Mouse (Mus musculus) heart, embryonic 10.5 days (tissue): Measurements from ENCODE around the gene Cntnap2. TPM values are rescaled to one million over a fixed set of nuclear protein-coding genes. Genes with fewer than 3 reads are reported as not detected.

Experiments used
- DNase-seq: peaks from one replicate; pipeline ENCODE4 v3.0.0-alpha.2; 2017; ENCODE audit warnings: low spot score
- H3K27ac ChIP-seq: fragments of 300-500 bp; sonication (generic); 2 replicates; pipeline ENCODE4 v1.5.1; 2016; ENCODE audit warnings: mild to moderate bottlenecking
- H3K27me3 ChIP-seq: fragments of 300-500 bp; sonication (generic); 2 replicates; pipeline ENCODE4 v1.6.1; 2016; ENCODE audit warnings: mild to moderate bottlenecking; ENCODE audit not compliant: poor library complexity, insufficient read depth, severe bottlenecking
- H3K36me3 ChIP-seq: fragments of 300-500 bp; sonication (generic); 2 replicates; pipeline ENCODE4 v1.6.1; 2016; ENCODE audit warnings: mild to moderate bottlenecking, moderate library complexity
- H3K4me1 ChIP-seq: fragments of 300-500 bp; sonication (generic); 2 replicates; pipeline ENCODE4 v1.6.1; 2016; ENCODE audit warnings: mild to moderate bottlenecking
- H3K4me3 ChIP-seq: fragments of 300-500 bp; sonication (generic); 2 replicates; pipeline ENCODE4 v1.5.1; 2016; ENCODE audit warnings: mild to moderate bottlenecking, moderate library complexity
- H3K9me3 ChIP-seq: fragments of 300-500 bp; sonication (generic); 2 replicates; pipeline ENCODE4 v1.6.1; 2016; ENCODE audit warnings: mild to moderate bottlenecking, moderate library complexity
- WGBS: fragments of 180-500 bp; shearing (Covaris S2); methylation state at CpG from one replicate; pipeline ENCODE4 v1.1.7; 2016; 5-methylcytosine and 5-hydroxymethylcytosine counted together
- polyA plus RNA-seq: library from polyadenylated mRNA; unstranded; fragments of >200 nt; fragmentation: Nextera tagmentation; extraction: Ambion mirVana; gene quantifications from 2 replicates; pipeline ENCODE4 v1.2.1, GENCODE M21; 2016

Cntnap2 gene
- polyA plus RNA-seq, 1 experiment from 2014 or later: 1.4 TPM

DNA sequence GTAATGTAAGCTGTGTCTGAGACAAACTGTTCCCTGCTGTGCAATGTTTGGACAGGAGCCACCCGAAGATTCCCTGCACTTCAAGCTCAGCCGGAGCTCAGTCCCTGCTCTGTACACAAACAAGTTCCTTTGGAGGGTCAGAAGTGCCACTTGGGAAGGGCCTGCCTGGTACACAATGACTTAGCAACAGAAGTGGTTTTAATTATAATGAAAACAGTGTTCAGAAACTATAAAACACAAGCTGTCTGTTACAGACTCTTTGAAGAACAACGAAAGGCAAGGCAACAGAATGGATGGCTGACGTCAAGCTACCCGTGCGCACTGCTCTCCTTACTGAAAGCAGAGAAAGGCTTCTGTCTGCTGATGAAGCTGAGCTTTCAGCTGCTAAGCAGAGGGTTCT lies 2259.5 kb downstream of the Cntnap2 start:
- WGBS: 21% methylated on average over 6 of the region's 6 CpGs
- Histone ChIP-seq H3K4me3 (no peak overlapping the region), H3K36me3 (no peaks in the 10 kb centered on the region), H3K9me3 (no peaks in the 10 kb centered on the region), H3K27ac (peak overlapping the region; percentile 57), H3K4me1 (peaks cover 14% of the 10 kb centered on the region), H3K27me3 (no peaks in the 10 kb centered on the region)
- DNase-seq: no peak

DNA sequence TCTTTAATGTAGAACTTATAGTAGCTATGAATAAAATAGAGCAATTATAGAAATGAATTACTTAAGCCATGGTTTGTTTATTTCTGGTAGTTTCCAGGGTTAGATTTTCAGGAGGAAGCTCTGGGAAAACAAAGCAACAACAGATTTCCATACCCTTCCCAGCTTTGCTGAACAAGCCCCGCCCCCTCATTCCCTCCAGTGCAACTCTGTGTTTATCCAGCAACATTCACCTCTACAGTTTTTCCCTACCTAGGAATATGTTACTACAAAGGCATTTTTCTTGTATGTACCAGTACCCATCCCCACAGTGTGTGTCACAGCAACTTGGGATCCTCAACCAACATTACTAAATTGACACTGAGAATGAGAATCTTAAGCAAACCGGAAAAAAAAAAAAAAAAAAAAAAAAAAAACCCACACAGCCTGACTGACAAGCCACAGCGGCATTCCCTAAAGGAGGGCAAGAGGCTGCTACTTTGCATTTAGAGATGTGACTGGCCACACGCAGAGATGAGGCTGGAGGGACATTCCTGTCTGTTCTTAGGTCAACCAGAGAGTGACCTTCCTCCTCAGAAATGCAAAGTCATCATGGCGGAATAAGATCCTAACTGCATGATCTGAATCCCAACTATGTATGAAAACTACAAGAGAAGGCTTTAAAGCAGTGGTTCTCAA lies 2260.3 kb downstream of the Cntnap2 start:
- DNase-seq: no peak
- Histone ChIP-seq H3K4me3 (peak overlapping the region; percentile 24; the same call in 1 of the 2 replicates), H3K9me3 (no peaks in the 10 kb centered on the region), H3K27me3 (no peaks in the 10 kb centered on the region), H3K27ac (peak overlapping the region; percentile 63; the same call in 1 of the 2 replicates), H3K4me1 (peaks cover 14% of the 10 kb centered on the region), H3K36me3 (no peaks in the 10 kb centered on the region)
- 15% methylated on average over 5 of the region's 5 CpGs for WGBS

DNA sequence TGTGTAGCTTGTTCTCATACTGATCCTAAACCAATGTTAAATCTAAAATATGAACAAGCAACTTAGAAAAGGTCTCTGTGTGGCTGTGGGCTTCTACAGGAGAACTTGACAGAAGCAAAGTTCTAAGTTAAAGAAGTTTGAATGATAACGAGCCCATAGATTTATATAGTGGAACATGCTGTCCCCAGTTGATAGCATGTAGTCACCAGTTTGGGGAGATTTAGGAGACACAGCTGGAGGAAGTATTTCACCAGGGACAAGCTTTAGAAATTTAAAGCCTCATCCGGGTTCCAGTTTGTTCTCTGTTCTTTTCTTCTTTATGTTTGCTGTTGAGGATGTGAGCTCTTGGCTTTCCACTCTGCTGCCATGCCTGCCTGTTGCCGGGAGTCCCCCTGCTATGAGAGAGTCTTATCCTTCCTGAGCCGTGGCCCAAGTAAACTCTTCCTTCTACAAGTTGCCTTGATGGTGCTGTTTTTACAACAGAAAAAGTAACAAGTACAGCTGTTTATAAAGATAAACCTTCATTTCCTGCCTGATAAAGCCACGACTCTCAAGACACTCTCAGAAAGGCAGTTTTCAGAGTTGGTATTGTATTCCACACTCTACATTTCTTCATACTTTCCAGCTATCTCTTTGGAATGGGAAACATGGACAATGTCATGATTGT lies 2264.1 kb downstream of the Cntnap2 start:
- DNase-seq: no peak
- Histone ChIP-seq H3K4me1 (peaks cover 14% of the 10 kb centered on the region), H3K4me3 (no peak overlapping the region), H3K27me3 (no peaks in the 10 kb centered on the region), H3K9me3 (no peaks in the 10 kb centered on the region), H3K27ac (no peak overlapping the region), H3K36me3 (no peaks in the 10 kb centered on the region)
- 47% methylated on average over 5 of the region's 5 CpGs for WGBS

DNA sequence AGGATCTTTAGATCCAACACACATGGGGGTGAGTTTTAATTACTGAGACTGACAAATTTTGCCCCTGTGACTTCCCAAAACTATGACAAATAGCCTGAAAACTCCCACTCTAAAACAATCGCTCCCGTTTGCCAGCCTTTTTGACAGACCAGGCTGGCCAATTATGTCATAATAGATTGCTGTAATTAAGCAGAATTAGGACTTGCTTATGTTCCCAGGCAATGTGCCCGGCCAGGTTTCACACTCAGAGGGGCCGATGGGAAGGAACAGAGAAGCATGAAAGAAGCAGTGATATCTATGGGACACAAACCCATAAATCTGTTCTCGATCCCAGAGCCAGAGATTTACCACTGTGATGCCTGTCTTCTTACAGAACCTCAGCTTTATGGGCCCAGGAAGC lies 2264.7 kb downstream of the Cntnap2 start:
- H3K9me3 ChIP-seq: no peaks in the 10 kb centered on the region
- WGBS: 59% methylated on average over 5 of the region's 5 CpGs

DNA sequence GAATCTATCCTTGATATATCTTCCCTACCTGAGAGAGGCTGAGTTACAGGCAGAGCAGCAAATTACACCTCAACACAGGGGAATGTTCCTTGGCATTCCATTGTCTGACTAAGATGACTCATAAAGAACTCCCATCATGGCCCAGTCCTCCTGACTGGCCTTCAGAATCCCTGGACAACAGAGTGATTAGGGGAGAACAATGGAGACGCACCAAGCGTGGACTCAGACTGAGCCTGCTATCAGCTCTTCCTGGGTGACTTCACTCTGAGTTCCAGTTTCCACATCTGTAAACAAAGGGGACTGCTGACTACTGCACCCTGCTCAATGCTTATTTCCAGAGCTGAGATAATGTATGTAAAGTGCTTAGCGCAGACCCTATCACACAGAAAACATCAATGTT lies 2269.1 kb downstream of the Cntnap2 start:
- Histone ChIP-seq H3K36me3 (no peaks in the 10 kb centered on the region), H3K9me3 (no peaks in the 10 kb centered on the region), H3K27ac (no peak overlapping the region), H3K4me3 (no peak overlapping the region), H3K27me3 (no peaks in the 10 kb centered on the region), H3K4me1 (peaks cover 13% of the 10 kb centered on the region)
- 58% methylated on average over 3 of the region's 3 CpGs for WGBS
- DNase-seq: no peak

More for the DNA sequence above, 2264.7 kb downstream of the Cntnap2 start:
- Histone ChIP-seq H3K27ac (no peak overlapping the region), H3K4me1 (peaks cover 10% of the 10 kb centered on the region), H3K27me3 (no peaks in the 10 kb centered on the region), H3K36me3 (no peaks in the 10 kb centered on the region), H3K4me3 (no peak overlapping the region)
- DNase-seq: no peak

DNA sequence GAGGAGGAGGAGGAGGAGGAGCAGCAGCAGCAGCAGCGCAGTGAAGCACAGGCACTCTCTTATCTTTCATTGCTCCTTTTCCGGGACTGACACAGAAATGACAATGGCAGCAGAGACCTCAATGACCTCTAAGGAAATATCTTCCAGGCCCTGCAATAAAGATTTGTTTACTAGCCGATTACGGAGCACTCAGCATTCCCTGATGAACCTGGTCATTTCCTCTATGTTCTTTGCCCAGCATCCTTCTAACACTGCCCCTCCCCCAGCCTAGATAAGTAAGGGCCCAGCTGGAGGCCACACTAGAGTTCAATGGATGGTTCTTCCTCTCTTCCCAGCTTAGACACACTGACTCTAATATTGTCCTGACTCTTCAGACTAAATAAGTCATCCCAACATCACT lies 2270.1 kb downstream of the Cntnap2 start:
- 7% methylated on average over 4 of the region's 4 CpGs for WGBS
- Histone ChIP-seq H3K27me3 (no peaks in the 10 kb centered on the region), H3K36me3 (no peaks in the 10 kb centered on the region), H3K9me3 (no peaks in the 10 kb centered on the region), H3K27ac (no peak overlapping the region), H3K4me1 (peaks cover 16% of the 10 kb centered on the region), H3K4me3 (no peak overlapping the region)
- DNase-seq: no peak

DNA sequence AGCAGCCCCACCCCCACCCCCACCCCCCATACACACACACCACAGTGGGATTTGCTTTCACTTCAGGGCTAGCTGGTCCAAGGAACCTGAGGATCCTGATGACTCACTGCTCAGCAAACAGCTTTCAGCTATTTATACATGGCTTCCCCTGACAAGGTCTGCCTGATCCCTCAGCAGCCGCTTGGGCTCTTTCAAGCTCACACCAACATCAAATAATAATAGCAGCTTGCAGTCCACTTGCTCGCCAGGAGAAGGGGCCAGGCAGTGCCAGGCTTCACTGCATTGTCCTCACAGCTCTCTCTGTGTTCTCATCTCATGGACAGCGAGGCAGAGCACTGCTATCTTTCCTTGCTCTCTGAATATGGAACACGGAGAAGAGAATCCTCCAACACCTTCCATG lies 2273.9 kb downstream of the Cntnap2 start:
- WGBS: 18% methylated on average over 4 of the region's 4 CpGs
- Histone ChIP-seq H3K27me3 (no peaks in the 10 kb centered on the region), H3K27ac (peak overlapping the region; percentile 75), H3K4me3 (peak overlapping the region; percentile 10; the same call in 1 of the 2 replicates), H3K36me3 (no peaks in the 10 kb centered on the region), H3K4me1 (peaks cover 22% of the 10 kb centered on the region), H3K9me3 (no peaks in the 10 kb centered on the region)
- DNase-seq: peak; percentile 77

DNA sequence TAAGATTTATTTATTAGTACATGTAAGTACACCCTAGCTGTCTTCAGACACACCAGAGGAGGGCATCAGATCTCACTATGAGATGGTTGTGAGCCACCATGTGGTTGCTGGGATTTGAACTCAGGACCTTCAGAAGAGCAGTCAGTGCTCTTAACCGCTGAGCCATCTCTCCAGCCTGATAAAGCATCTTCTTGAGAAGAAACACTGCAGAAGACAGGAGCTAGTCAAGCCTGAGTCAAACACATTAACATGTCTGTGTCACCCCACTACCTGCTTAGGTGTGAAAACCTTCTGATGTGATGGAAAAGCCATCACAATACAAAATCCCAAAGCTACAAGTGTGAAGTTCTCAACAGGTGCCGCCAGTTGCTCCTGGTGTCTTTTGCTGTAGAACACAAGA lies 2275.2 kb downstream of the Cntnap2 start:
- Histone ChIP-seq H3K9me3 (no peaks in the 10 kb centered on the region), H3K27me3 (no peaks in the 10 kb centered on the region), H3K4me1 (peaks cover 28% of the 10 kb centered on the region), H3K4me3 (no peak overlapping the region), H3K27ac (no peak overlapping the region), H3K36me3 (no peaks in the 10 kb centered on the region)
- no peak for DNase-seq
- WGBS: 85% methylated on average over 2 of the region's 2 CpGs

DNA sequence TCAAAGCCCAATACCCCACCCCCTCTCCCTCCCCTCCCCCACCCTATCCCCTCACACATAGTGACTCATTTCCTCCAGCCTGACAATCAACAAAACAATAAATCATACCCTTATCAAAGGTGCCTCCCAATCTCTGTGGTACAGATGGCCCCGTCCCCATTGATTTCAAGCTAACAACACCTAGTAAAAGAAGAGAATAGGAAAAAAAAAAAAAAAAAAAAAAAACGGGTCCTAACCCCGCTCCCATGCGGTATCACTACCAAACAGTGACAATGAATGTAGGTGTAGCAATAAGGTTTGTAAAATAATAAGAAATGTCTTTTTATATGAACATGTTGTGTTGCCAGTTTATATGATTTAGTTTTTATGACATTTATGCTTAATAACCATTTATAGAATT lies 2278.1 kb downstream of the Cntnap2 start:
- Histone ChIP-seq H3K4me3 (no peak overlapping the region), H3K27ac (peak overlapping the region; percentile 70; the same call in 1 of the 2 replicates), H3K4me1 (peaks cover 38% of the 10 kb centered on the region), H3K36me3 (no peaks in the 10 kb centered on the region), H3K9me3 (no peaks in the 10 kb centered on the region), H3K27me3 (no peaks in the 10 kb centered on the region)
- DNase-seq: no peak
- 81% methylated on average over 4 of the region's 4 CpGs for WGBS

DNA sequence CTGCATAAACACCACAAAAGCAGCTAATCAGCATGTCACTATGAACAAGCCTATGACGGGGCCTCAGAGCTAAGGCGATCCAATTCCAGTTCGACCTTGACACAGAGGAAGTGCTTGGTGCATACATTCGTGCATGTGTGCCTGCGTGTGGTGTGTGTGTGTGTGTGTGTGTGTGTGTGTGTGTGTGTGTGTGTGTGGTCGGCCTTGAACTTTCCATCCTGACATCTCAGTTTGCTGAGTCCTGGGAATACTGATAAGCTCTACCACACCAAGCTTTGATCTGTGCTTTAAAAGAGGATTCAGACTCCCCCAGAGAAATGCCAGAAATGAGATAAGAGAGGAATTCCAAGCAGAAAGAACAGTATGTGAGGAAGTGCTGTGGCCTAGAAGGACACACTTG lies 2279.0 kb downstream of the Cntnap2 start:
- 19% methylated on average over 6 of the region's 6 CpGs for WGBS
- Histone ChIP-seq H3K4me1 (peaks cover 32% of the 10 kb centered on the region), H3K4me3 (peak overlapping the region; percentile 23; the same call in 1 of the 2 replicates), H3K9me3 (no peaks in the 10 kb centered on the region), H3K27me3 (no peaks in the 10 kb centered on the region), H3K27ac (peak overlapping the region; percentile 70), H3K36me3 (no peaks in the 10 kb centered on the region)
- peak; percentile 83 for DNase-seq

DNA sequence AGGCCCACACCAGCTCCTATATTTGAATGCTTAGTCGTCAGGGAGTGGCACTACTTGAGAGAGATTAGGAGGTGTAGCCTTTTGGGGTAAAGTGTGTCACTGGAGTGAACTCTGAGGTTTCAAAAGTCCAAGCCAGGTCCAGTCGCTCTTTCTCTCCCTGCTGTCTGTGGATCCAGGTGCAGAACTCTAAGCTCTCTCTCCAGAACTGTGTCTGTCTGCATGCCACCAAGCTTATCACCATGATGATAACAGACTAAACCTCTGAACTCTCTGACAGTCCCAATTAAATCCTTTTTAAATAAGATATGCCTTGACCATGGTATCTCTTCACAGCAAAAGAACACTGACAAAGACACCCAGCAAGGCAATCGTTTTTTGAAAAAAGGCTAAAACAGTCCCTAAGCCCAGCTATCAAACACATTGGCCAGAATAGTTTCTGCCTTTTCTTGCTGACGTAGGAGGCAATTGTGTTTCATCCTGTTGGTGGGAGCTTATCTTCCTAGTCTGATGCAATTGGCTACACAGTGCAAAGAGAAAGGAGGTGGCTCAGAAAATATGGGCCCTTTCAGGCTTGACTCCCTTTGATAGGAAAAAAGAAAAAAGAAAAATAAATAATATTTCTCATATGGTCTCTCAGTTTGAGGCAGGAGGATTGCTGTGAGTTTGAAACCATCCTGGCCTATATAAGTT lies 2281.8 kb downstream of the Cntnap2 start:
- H3K27ac ChIP-seq: no peak overlapping the region
- 23% methylated on average over 4 of the region's 4 CpGs for WGBS

DNA sequence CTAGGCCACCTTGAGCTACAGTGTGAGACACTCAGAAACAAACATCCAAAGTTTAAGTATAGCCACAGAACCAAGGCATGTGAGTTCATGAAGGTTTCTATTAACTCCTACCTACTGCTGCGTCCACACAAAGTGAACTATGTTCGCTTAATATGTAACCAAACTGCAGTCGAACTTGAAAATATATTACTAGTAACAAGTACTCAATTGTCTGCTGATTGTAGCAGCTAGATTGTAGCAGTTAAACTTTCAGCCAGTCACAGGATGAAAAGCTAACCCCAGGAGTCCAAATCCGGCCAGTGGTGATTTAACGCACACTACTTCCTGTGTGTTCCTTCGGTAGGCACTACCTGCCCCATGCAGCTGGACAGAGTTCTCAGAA lies 2282.3 kb downstream of the Cntnap2 start:
- no peak overlapping the region for H3K4me3 ChIP-seq
- no peak overlapping the region for H3K27ac ChIP-seq
- H3K9me3 ChIP-seq: no peaks in the 10 kb centered on the region
- 77% methylated on average over 6 of the region's 6 CpGs for WGBS
- H3K4me1 ChIP-seq: peaks cover 29% of the 10 kb centered on the region
- no peak for DNase-seq
- H3K27me3 ChIP-seq: no peaks in the 10 kb centered on the region
- H3K36me3 ChIP-seq: no peaks in the 10 kb centered on the region

More for the DNA sequence above, 2281.8 kb downstream of the Cntnap2 start:
- DNase-seq: no peak
- no peaks in the 10 kb centered on the region for H3K9me3 ChIP-seq
- H3K36me3 ChIP-seq: no peaks in the 10 kb centered on the region
- peaks cover 29% of the 10 kb centered on the region for H3K4me1 ChIP-seq
- no peaks in the 10 kb centered on the region for H3K27me3 ChIP-seq
- H3K4me3 ChIP-seq: no peak overlapping the region

DNA sequence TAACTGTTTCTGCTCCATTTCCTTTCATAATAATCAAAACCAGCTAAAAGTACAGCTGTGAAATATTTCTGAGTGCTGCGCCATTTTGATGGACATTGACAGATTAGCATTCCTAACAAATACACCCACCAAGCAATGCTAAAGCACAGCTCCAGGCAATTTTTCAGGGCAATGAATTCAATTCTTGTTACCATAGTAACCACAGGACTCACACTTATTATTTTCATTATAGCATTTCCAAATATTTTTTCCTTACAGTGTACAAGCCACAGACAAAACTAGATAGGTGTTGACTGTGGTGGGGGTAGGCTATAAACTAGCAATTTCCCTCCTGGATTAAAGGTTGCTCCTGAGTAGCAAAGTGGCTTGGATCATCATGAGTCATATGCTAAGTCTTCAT lies 2284.1 kb downstream of the Cntnap2 start:
- Histone ChIP-seq H3K27ac (no peak overlapping the region), H3K4me3 (no peak overlapping the region), H3K9me3 (no peaks in the 10 kb centered on the region), H3K36me3 (no peaks in the 10 kb centered on the region), H3K27me3 (no peaks in the 10 kb centered on the region), H3K4me1 (peaks cover 21% of the 10 kb centered on the region)
- no peak for DNase-seq
- WGBS: 86% methylated on average over 1 of the region's 1 CpGs
